Mouse (Mus musculus): ENCODE data around the gene Tmsb15l. TPM values are rescaled to one million over a fixed set of nuclear protein-coding genes. Genes with fewer than 3 reads are reported as not detected.
"Not testable (repeated sequence)": the region's sequence is repeated elsewhere in the genome, so short reads cannot be mapped to it uniquely, and the experiment has no call there.

Tmsb15l gene
- polyA plus RNA-seq, 1 experiment from 2014 or later, result 1.5 TPM

DNA sequence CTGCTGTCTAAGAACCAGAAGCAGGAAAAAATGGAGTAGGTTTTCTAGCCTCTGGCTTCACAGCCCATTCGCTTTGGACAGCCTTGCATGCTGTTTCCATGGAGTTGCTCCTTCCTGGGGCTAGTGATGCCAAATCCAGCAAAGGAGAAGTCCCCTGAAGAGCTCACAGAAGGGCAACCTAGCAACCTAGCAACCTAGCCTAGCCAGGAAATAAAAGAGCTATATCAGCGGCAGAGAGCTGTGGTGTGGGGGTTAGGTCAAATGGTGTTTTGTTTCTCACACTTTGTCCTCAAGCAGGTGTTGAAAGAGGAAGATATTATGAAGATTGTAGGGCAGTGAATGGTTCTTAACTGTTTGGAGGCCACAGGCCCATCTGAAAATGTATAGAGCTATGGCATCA lies 14.6 kb upstream of the Tmsb15l start:
- 44% methylated on average over 2 of the region's 2 CpGs for WGBS
- no peak for ATAC-seq (replicated peaks; ENCODE audit: extremely low read depth, insufficient read depth, low FRiP score)
- no peaks in the 10 kb centered on the region for H3K4me1 ChIP-seq (ENCODE audit: control insufficient read depth, insufficient read depth, low read length)

DNA sequence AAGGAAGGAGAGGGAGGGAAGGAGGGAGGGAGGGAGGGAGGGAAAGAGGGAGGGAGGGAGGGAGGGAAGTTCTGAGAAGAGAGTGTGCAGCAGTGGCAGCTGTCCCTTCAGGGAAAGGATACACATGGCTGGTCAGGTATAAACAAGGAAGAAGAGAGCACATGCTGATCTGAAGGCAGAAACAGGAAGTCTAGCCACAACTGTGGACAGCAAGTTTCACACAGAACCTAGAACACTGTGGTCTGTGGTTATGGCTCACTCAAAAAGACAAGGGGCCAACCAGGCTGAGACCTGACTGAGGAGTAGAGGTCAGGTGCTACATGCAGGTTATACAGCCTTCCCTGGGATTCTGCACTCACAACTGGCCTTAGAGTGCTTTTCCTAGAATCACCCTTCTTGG lies 9.4 kb upstream of the Tmsb15l start:
- Histone ChIP-seq H3K4me3 (ENCODE audit: low read length) (no peak overlapping the region), H3K36me3 (ENCODE audit: control insufficient read depth, insufficient read depth) (no peaks in the 10 kb centered on the region), H3K27me3 (ENCODE audit: control insufficient read depth, insufficient read depth, low read length) (no peaks in the 10 kb centered on the region), H3K9ac (ENCODE audit: low read length) (no peak overlapping the region), H3K9me3 (replicated peaks; ENCODE audit: control insufficient read depth, low read length) (no peaks in the 10 kb centered on the region), H3K4me1 (ENCODE audit: control insufficient read depth, insufficient read depth, low read length) (no peaks in the 10 kb centered on the region), H3K27ac (ENCODE audit: low read length) (no peak overlapping the region), H3K4me2 (ENCODE audit: low read depth, low read length) (no peak overlapping the region)
- no peak for ATAC-seq (replicated peaks; ENCODE audit: extremely low read depth, insufficient read depth, low FRiP score)

More for the DNA sequence above, 14.6 kb upstream of the Tmsb15l start:
- no peak overlapping the region for H3K27ac ChIP-seq (ENCODE audit: low read length)
- H3K9ac ChIP-seq (ENCODE audit: low read length), result no peak overlapping the region
- H3K4me3 ChIP-seq (ENCODE audit: low read length), result no peak overlapping the region
- no peaks in the 10 kb centered on the region for H3K9me3 ChIP-seq (replicated peaks; ENCODE audit: control insufficient read depth, low read length)
- H3K27me3 ChIP-seq (ENCODE audit: control insufficient read depth, insufficient read depth, low read length), result peaks cover 3% of the 10 kb centered on the region; the same call in 1 of the 2 replicates
- no peak overlapping the region for H3K4me2 ChIP-seq (ENCODE audit: low read depth, low read length)
- no peaks in the 10 kb centered on the region for H3K36me3 ChIP-seq (ENCODE audit: control insufficient read depth, insufficient read depth)

DNA sequence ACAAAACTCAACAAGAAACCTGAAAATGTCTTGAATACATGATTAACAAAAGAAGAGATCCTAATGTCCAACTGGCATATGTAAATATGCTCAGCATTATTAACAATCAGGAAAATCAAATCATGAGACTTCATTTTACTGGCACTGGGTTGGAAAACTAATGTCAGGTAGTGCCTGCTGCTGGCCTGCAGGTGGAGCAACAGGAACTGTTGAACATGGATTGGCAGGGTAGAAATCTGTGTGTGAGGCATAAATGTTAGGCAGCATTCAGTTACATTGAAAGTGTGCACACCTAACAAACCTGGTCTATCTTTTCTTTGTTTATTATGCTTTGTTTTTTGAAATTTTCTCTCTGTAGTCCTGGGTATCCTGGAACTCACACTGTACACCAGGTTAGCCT lies 1.9 kb upstream of the Tmsb15l start:
- H3K27me3 ChIP-seq (ENCODE audit: control insufficient read depth, insufficient read depth, low read length), result no peaks in the 10 kb centered on the region
- H3K4me1 ChIP-seq (ENCODE audit: control insufficient read depth, insufficient read depth, low read length), result no peaks in the 10 kb centered on the region
- H3K36me3 ChIP-seq (ENCODE audit: control insufficient read depth, insufficient read depth), result no peaks in the 10 kb centered on the region
- no peak for ATAC-seq (replicated peaks; ENCODE audit: extremely low read depth, insufficient read depth, low FRiP score)
- H3K4me2 ChIP-seq (ENCODE audit: low read depth, low read length), result no peak overlapping the region
- H3K9me3 ChIP-seq (replicated peaks; ENCODE audit: control insufficient read depth, low read length), result no peaks in the 10 kb centered on the region
- H3K27ac ChIP-seq (ENCODE audit: low read length), result no peak overlapping the region
- H3K4me3 ChIP-seq (ENCODE audit: low read length), result no peak overlapping the region
- no peak overlapping the region for H3K9ac ChIP-seq (ENCODE audit: low read length)

DNA sequence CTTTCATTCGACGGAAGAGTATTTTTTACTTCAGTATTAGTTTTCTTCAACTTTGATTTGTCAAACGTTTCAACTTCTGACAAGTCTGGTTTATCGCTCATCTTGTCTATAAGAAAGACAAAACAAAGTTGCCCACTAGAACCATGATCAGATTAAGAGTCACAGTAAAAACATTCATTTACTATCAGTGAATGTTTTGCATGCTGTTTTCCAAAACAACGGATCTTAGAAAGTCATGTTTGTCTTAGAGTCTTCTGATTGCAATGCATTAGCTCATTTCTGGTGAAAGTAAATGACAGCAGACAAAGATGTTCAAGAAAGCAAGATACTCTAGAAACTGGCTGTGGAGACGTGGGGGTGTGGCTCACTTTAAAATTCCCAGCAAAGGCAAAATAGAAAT lies 1.3 kb downstream of the Tmsb15l start, which contains the start of gene Tmsb15b2:
Gene Tmsb15b2 (minus strand): TSS at position 101 of the 400 bp plus-strand sequence.
- not testable (repeated sequence) for H3K27me3 ChIP-seq (ENCODE audit: control insufficient read depth, insufficient read depth, low read length); ATAC-seq (replicated peaks; ENCODE audit: extremely low read depth, insufficient read depth, low FRiP score); H3K36me3 ChIP-seq (ENCODE audit: control insufficient read depth, insufficient read depth); H3K9me3 ChIP-seq (replicated peaks; ENCODE audit: control insufficient read depth, low read length); H3K27ac ChIP-seq (ENCODE audit: low read length); H3K4me1 ChIP-seq (ENCODE audit: control insufficient read depth, insufficient read depth, low read length)
- 82% methylated on average over 6 of the region's 6 CpGs for WGBS
- H3K4me3 ChIP-seq (ENCODE audit: low read length), result peak within 1 kb of the TSS; percentile 46
- H3K4me2 ChIP-seq (ENCODE audit: low read depth, low read length), result peak within 1 kb of the TSS; percentile 66
- H3K9ac ChIP-seq (ENCODE audit: low read length), result peak within 1 kb of the TSS; percentile 66

DNA sequence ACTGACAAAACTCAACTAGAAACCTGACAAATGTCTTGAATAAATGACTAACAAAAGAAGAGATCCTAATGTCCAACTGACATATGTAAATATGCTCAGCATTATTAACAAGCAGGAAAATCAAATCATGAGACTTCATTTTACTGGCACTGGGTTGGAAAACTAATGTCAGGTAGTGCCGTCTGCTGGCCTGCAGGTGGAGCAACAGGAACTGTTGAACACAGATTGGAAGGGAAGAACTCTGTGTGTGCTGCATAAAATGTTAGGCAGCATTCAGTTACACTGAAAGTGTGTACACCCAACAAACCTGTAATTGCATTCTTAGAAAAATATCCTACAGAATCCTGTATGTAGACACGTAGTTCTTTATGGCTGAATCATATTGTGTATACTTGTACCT lies 17.0 kb downstream of the Tmsb15l start:
- H3K9me3 ChIP-seq (replicated peaks; ENCODE audit: control insufficient read depth, low read length), result 0 out of 2 replicates have a peak, but pooled peaks cover 4% of the 10 kb centered on the region
- 26% methylated on average over 2 of the region's 2 CpGs for WGBS
- no peak overlapping the region for H3K27ac ChIP-seq (ENCODE audit: low read length)

DNA sequence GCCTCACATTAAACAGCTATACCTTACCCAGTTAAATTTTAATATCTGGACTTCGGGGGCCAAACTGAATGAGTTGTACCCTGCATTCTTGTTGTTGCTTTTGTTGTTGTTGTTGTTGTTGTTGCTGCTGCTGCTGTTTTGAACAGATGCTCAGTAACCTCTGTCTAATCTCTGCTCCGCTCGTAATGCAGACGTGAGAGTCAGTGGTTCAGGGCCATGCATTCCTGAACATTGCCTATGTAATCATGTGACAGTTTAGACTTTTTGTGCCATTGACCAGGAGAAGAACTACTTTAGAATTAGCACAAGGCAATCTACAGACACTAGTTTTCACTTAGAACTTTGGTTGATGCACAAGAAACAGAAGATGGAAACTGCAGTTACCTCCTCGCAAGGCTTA lies 18.4 kb downstream of the Tmsb15l start:
- H3K27me3 ChIP-seq (ENCODE audit: control insufficient read depth, insufficient read depth, low read length); H3K9ac ChIP-seq (ENCODE audit: low read length); H3K36me3 ChIP-seq (ENCODE audit: control insufficient read depth, insufficient read depth); H3K9me3 ChIP-seq (replicated peaks; ENCODE audit: control insufficient read depth, low read length); H3K27ac ChIP-seq (ENCODE audit: low read length); H3K4me1 ChIP-seq (ENCODE audit: control insufficient read depth, insufficient read depth, low read length); ATAC-seq (replicated peaks; ENCODE audit: extremely low read depth, insufficient read depth, low FRiP score): not testable (repeated sequence)
- peak overlapping the region; percentile 33 for H3K4me3 ChIP-seq (ENCODE audit: low read length)
- peak overlapping the region; percentile 60 for H3K4me2 ChIP-seq (ENCODE audit: low read depth, low read length)
- WGBS, result 50% methylated on average over 5 of the region's 5 CpGs

More for the DNA sequence above, 17.0 kb downstream of the Tmsb15l start:
- Histone ChIP-seq H3K4me3 (ENCODE audit: low read length) (no peak overlapping the region), H3K36me3 (ENCODE audit: control insufficient read depth, insufficient read depth) (no peaks in the 10 kb centered on the region), H3K4me2 (ENCODE audit: low read depth, low read length) (no peak overlapping the region), H3K27me3 (ENCODE audit: control insufficient read depth, insufficient read depth, low read length) (no peaks in the 10 kb centered on the region), H3K9ac (ENCODE audit: low read length) (no peak overlapping the region), H3K4me1 (ENCODE audit: control insufficient read depth, insufficient read depth, low read length) (no peaks in the 10 kb centered on the region)
- ATAC-seq (replicated peaks; ENCODE audit: extremely low read depth, insufficient read depth, low FRiP score), result no peak

DNA sequence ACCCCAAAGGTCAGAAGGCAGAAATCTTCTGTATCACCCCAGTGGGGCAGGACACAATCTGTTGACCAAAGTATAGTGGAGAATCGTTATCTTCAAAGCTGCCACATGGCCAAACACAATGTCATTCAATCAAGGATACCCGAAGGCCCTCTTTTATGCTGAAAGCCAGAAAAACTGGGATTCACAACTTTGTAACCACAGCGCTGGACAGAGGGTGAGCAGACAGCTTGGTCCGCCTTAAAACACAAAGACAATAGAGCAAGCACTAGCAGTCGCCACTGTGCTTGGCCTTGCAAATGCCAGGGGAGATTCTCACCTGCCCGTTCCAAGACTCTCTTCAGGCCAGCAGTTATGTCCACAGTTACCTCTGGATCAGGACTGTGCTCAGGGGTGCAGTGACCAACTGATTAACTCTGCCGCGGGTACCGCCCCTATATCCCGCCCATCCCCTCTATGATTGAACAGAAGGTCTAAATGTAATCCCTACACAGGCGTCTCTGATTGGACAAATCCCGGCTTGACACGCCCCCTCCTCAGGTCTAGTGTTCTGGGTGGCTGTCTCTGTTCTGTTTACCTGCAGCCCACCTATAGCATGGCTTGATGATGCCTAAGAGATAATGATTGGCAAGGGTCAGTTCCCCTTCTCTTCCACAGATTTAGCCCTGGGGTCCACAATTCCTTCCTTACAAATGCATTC lies 18.9 kb downstream of the Tmsb15l start:
- Histone ChIP-seq H3K4me3 (ENCODE audit: low read length) (peak overlapping the region; percentile 33), H3K4me2 (ENCODE audit: low read depth, low read length) (peak overlapping the region; percentile 60)
- not testable (repeated sequence) for H3K27me3 ChIP-seq (ENCODE audit: control insufficient read depth, insufficient read depth, low read length); H3K27ac ChIP-seq (ENCODE audit: low read length); H3K9ac ChIP-seq (ENCODE audit: low read length); H3K4me1 ChIP-seq (ENCODE audit: control insufficient read depth, insufficient read depth, low read length); H3K9me3 ChIP-seq (replicated peaks; ENCODE audit: control insufficient read depth, low read length); H3K36me3 ChIP-seq (ENCODE audit: control insufficient read depth, insufficient read depth)
- WGBS, result 20% methylated on average over 13 of the region's 13 CpGs
- ATAC-seq (replicated peaks; ENCODE audit: extremely low read depth, insufficient read depth, low FRiP score), result peak; percentile 75

DNA sequence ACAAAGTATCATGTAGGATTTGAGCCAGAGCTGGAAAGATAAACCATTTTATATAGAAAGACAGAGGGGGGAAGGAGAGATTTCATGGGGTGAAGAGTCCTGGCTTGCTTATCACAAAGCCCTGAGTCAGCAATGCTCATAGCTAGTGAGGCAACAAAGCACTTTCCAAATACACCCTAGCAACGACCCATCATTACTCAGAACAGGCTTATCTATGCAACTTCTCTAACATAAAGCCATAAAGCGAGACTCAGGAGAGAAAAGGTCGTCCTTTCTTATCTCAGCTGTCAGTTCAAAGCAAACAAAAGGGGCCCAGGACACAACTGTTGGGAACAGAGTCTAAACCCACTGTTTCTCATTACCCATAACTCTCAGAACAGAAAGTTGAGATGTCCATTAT lies 38.7 kb downstream of the Tmsb15l start:
- Histone ChIP-seq H3K27ac (ENCODE audit: low read length) (no peak overlapping the region), H3K9me3 (replicated peaks; ENCODE audit: control insufficient read depth, low read length) (no peaks in the 10 kb centered on the region), H3K36me3 (ENCODE audit: control insufficient read depth, insufficient read depth) (no peaks in the 10 kb centered on the region), H3K27me3 (ENCODE audit: control insufficient read depth, insufficient read depth, low read length) (no peaks in the 10 kb centered on the region), H3K9ac (ENCODE audit: low read length) (no peak overlapping the region), H3K4me1 (ENCODE audit: control insufficient read depth, insufficient read depth, low read length) (no peaks in the 10 kb centered on the region), H3K4me2 (ENCODE audit: low read depth, low read length) (no peak overlapping the region), H3K4me3 (ENCODE audit: low read length) (no peak overlapping the region)
- ATAC-seq (replicated peaks; ENCODE audit: extremely low read depth, insufficient read depth, low FRiP score), result no peak
- WGBS, result 17% methylated on average over 3 of the region's 3 CpGs

DNA sequence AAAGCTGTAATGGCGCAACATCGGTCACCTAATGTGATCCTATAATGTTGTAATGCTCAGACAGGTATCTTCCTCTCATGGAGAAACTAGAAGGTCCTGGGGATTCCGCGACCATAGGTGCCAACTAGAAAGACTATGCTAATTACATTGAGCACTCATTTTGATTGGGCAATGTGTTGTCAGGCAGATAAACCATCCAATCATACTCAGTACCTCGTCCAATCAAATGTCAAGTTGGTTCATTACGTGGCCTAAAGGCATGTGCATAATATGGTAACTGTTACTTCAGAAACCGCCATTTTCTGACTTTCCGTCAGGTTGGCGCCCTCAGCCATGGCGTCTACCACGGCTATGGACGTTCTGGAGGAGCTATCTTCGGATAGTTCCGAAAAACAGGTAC lies 49.6 kb downstream of the Tmsb15l start, which contains the start of gene H2bfm:
Gene H2bfm (plus strand): TSS at position 295 of the 400 bp plus-strand sequence.
- Histone ChIP-seq H3K27me3 (ENCODE audit: control insufficient read depth, insufficient read depth, low read length) (no peaks in the 10 kb centered on the region), H3K9me3 (replicated peaks; ENCODE audit: control insufficient read depth, low read length) (peaks cover 3% of the 10 kb centered on the region; the same call in 1 of the 2 replicates), H3K27ac (ENCODE audit: low read length) (no peak within 1 kb of the TSS), H3K36me3 (ENCODE audit: control insufficient read depth, insufficient read depth) (no peaks in the 10 kb centered on the region), H3K4me3 (ENCODE audit: low read length) (no peak within 1 kb of the TSS), H3K4me2 (ENCODE audit: low read depth, low read length) (no peak within 1 kb of the TSS), H3K9ac (ENCODE audit: low read length) (no peak within 1 kb of the TSS), H3K4me1 (ENCODE audit: control insufficient read depth, insufficient read depth, low read length) (no peaks in the 10 kb centered on the region)
- 86% methylated on average over 14 of the region's 14 CpGs for WGBS
- no peak for ATAC-seq (replicated peaks; ENCODE audit: extremely low read depth, insufficient read depth, low FRiP score)

All from heart, embryonic 16.5 days (tissue).